Mouse (Mus musculus) sigmoid colon, adult 10 weeks (tissue): ENCODE measurements around the gene Xrcc1. TPM values are rescaled to one million over a fixed set of nuclear protein-coding genes. Genes with fewer than 3 reads are reported as not detected.

Experiments
- polyA plus RNA-seq: library from polyadenylated mRNA; stranded (reverse); fragments of 350-450 nt; fragmentation: Illumina TruSeq; extraction: RNeasy Lipid Tissue Mini Kit (QIAGEN cat#74804); gene quantifications from one replicate; pipeline ENCODE4 v1.2.3, GENCODE M21; 2014; ENCODE audit warnings: low read depth, low replicate concordance

Gene Xrcc1
- 1.5 TPM for polyA plus RNA-seq

GRCm38 (mm10) chr7:24546068-24546614, at the start of gene Xrcc1, which contains the start of gene Pinlyp:
Gene Xrcc1 (plus strand): TSS chr7:24546289.
Gene Pinlyp (minus strand): TSS chr7:24546118.

GRCm38 (mm10) chr7:24506838-24507725, 39.0 kb upstream of the Xrcc1 start, which contains the start of gene Zfp428:
Gene Zfp428 (plus strand): TSS chr7:24507006.

DNA sequence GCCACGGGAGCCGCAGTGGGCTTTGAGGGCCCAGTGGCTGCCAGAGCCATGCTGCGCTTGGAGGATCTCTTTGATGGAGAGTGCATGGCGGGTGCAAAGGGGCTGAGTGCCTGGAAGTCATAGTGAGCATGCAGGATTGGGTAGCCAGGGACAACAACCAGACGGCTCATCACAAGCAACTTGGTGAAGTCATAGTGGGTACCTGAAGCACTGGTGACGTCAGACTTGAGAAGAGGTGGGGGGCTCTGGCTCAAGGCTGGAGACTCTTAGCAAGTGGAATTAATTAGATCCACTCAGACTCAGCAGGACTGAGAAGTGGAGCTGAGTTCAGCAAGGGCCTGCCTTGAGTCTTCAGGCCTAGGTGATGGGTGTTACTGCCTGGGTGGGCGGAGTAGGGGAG, 33.7 kb upstream of the Xrcc1 start, which contains the start of gene AC161166.1:
Gene AC161166.1, minus strand, starts transcription at position 101 of the 400 bp plus-strand sequence.

DNA sequence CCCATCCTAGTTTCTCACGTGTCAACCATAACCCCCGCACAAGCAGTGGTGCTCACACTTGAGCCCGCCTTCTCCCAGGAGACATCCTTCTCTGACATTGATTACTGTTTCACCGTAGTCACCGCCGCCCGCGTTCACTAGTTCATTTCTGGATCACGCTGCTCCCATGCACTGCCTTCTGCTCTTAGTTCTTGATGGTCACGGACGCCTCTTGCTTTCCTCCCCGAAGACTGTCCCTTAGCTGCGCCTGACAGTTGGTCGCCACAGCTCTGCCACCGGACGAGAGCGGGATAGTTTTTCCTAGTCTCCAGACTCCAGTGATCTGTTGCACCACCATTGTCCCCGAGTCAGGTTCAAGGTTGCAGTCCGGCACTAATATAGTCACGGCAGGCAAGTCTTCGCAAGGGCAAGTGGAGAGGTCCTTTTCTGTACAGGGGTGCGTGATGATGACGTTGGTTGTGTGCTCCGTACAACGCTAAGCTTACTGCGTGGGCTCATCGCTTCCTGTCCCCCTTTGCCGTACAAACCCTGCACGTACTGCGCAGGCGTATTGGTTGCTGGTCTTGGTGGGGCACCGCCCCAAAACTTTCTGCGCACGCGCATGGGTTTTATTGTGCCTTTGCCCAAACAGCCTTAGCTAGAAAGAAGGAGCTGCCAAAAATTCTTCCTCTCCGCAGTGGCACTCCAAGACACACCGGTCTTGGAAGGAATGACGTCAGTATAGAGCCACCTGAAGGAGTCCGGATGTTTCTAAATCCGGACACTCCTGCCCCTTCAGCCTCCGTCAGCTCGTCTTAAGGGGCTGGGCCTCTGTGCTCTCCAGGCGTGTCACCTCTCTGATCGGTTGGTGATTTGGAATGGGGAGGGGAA, 15.8 kb upstream of the Xrcc1 start, which contains the start of gene Irgq:
Gene Irgq, plus strand, starts transcription at position 628 of the 870 bp plus-strand sequence.

GRCm38 (mm10) chr7:24587330-24588105, 41.4 kb downstream of the Xrcc1 start, which contains the start of the genes Ethe1 and Zfp575:
Gene Ethe1 (plus strand): TSS chr7:24587543.
Gene Zfp575 (minus strand): TSS chr7:24587641.

DNA sequence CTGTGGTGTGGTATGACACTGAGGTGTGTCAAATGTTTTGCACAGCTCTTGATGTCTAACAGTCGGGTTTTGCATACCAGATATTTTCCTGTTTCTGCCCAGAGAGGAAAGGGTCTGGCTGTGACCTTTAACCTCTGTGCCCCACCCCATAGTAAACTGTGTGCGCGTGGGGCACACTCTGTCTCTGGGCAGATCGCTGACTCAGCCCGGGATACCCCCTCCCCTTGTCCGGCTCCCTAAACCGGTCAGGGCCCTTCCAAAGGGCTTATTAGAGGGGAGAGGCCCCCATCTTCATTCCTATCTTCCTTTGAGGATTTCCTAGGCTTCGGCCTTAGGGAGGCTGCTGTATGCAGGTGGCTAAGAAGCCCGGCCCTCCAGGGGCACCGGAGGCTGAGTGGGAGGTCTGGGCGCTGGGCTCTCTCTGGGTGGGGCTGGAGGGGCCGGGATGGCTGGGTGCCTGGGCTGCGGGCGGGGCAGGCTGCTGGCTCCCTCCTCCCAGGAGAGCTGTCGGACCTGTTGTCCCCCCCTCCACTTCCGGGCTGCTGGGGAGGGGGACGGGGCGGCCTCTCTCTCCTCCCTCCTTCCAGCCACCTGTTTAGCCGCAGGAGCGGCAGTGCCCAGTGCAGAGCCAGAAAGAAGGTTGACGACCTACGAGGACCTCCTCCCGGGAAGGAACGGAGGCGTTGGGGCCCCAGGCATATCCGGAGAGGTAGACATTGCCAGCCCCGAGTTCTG, 64.2 kb downstream of the Xrcc1 start, which contains the start of gene Phldb3:
Gene Phldb3, plus strand, starts transcription at position 620 of the 735 bp plus-strand sequence.

Other genes starting within 250 kb of the Xrcc1 start
- gene Zfp61, start 245.1 kb upstream of the Xrcc1 start, polyA plus RNA-seq: 6.9 TPM
- 0.85 TPM for gene Zfp94, start 229.6 kb upstream of the Xrcc1 start, polyA plus RNA-seq
- not detected for gene Tescl, start 212.4 kb upstream of the Xrcc1 start, polyA plus RNA-seq
- gene Lypd5, start 197.1 kb upstream of the Xrcc1 start, polyA plus RNA-seq: not detected
- 1.0 TPM for gene Kcnn4, start 176.0 kb upstream of the Xrcc1 start, polyA plus RNA-seq
- gene Smg9, start 146.7 kb upstream of the Xrcc1 start, polyA plus RNA-seq: not detected
- gene Irgc1, start 94.0 kb upstream of the Xrcc1 start, polyA plus RNA-seq: not detected
- 1.7 TPM for gene Plaur, start 83.8 kb upstream of the Xrcc1 start, polyA plus RNA-seq
- gene Cadm4, start 64.3 kb upstream of the Xrcc1 start, polyA plus RNA-seq: 0.19 TPM
- gene Zfp428, start 39.3 kb upstream of the Xrcc1 start, polyA plus RNA-seq: not detected
- not detected for gene AC161166.1, start 33.8 kb upstream of the Xrcc1 start, polyA plus RNA-seq
- gene Irgq, start 15.6 kb upstream of the Xrcc1 start, polyA plus RNA-seq: 7.1 TPM
- not detected for gene Pinlyp, start 171 bp upstream of the Xrcc1 start, polyA plus RNA-seq
- 15.0 TPM for gene Ethe1, start 41.3 kb downstream of the Xrcc1 start, polyA plus RNA-seq
- not detected for gene Zfp575, start 41.4 kb downstream of the Xrcc1 start, polyA plus RNA-seq
- gene Phldb3, start 64.5 kb downstream of the Xrcc1 start, polyA plus RNA-seq: not detected
- gene Lypd3, start 90.3 kb downstream of the Xrcc1 start, polyA plus RNA-seq: not detected
- not detected for gene Tex101, start 130.4 kb downstream of the Xrcc1 start, polyA plus RNA-seq
- gene BC049730, start 163.0 kb downstream of the Xrcc1 start, polyA plus RNA-seq: not detected
- gene Gm4763, start 180.6 kb downstream of the Xrcc1 start, polyA plus RNA-seq: not detected
- 7.5 TPM for gene Cd177, start 214.0 kb downstream of the Xrcc1 start, polyA plus RNA-seq
- 116 TPM for gene Ceacam10, start 230.9 kb downstream of the Xrcc1 start, polyA plus RNA-seq